Mouse (Mus musculus) ES-E14 (cell line): Measurements from ENCODE around the gene Ufd1. TPM values are rescaled to one million over a fixed set of nuclear protein-coding genes. Genes with fewer than 3 reads are reported as not detected.
"Not testable (repeated sequence)": the region's sequence is repeated elsewhere in the genome, so short reads cannot be mapped to it uniquely, and the experiment has no call there.

Experiments
- DNase-seq: peaks from one replicate; pipeline ENCODE4 v3.0.0-alpha.2; 2013; ENCODE audit warnings: low read depth, low spot score
- H3K27ac ChIP-seq: 2 replicates; pipeline ENCODE4 v1.5.1; 2012; ENCODE audit warnings: low read depth, mild to moderate bottlenecking, low read length, moderate library complexity, mixed read lengths; ENCODE audit not compliant: poor library complexity, insufficient read depth, severe bottlenecking
- H3K36me3 ChIP-seq: 2 replicates; pipeline ENCODE4 v1.6.1; 2012; ENCODE audit warnings: mild to moderate bottlenecking, low read length, moderate library complexity, mixed read lengths; ENCODE audit not compliant: control insufficient read depth, poor library complexity, insufficient read depth, severe bottlenecking
- H3K4me1 ChIP-seq, 2 experiments: fragments of 150-350 bp in 1 of 2; sonication (generic) in 1 of 2; 2 replicates each; pipeline ENCODE4 v1.6.1; 2012; ENCODE audit warnings: low read length in 2 of 2, mild to moderate bottlenecking in 1 of 2, mixed read lengths in 1 of 2; ENCODE audit not compliant: control insufficient read depth in 2 of 2, insufficient read depth in 2 of 2, poor library complexity in 1 of 2
- H3K4me3 ChIP-seq, 2 experiments: fragments of 150-350 bp in 1 of 2; sonication (generic) in 1 of 2; 2 replicates each; pipeline ENCODE4 v1.5.1; 2012; ENCODE audit warnings: low read length in 2 of 2, low read depth in 1 of 2, mild to moderate bottlenecking in 1 of 2, mixed read lengths in 1 of 2; ENCODE audit not compliant: insufficient read depth in 1 of 2, poor library complexity in 1 of 2, severe bottlenecking in 1 of 2
- H3K9ac ChIP-seq: 2 replicates; pipeline ENCODE4 v1.6.1; 2012; ENCODE audit warnings: low read depth, mild to moderate bottlenecking, low read length, mixed read lengths; ENCODE audit not compliant: poor library complexity, insufficient read depth, severe bottlenecking
- H3K9me3 ChIP-seq: fragments of 150-350 bp; sonication (generic); 2 replicates; pipeline ENCODE4 v1.6.1; 2012; ENCODE audit warnings: low read depth, mild to moderate bottlenecking, low read length; ENCODE audit not compliant: control insufficient read depth, insufficient read depth
- CHD2 ChIP-seq: IDR thresholded peaks from 2 replicates; pipeline ENCODE4 v1.6.1; 2014; ENCODE audit warnings: mild to moderate bottlenecking, low read depth, low read length, inconsistent platforms
- HCFC1 ChIP-seq: IDR thresholded peaks from 2 replicates; pipeline ENCODE4 v1.6.1; 2012; ENCODE audit warnings: low read length, inconsistent platforms, borderline replicate concordance; ENCODE audit not compliant: insufficient read depth
- MAFK ChIP-seq: IDR thresholded peaks from 2 replicates; pipeline ENCODE4 v1.6.1; 2014; ENCODE audit warnings: mild to moderate bottlenecking, low read depth, low read length, inconsistent platforms; ENCODE audit not compliant: insufficient read depth
- ZC3H11A ChIP-seq: IDR thresholded peaks from 2 replicates; pipeline ENCODE4 v1.6.1; 2012; ENCODE audit warnings: low read depth, mild to moderate bottlenecking, inconsistent platforms, low read length, borderline replicate concordance
- ZNF384 ChIP-seq: IDR thresholded peaks from 2 replicates; pipeline ENCODE4 v1.6.1; 2012; ENCODE audit warnings: low read depth, low read length, inconsistent platforms
- in situ Hi-C, 2 experiments: fragments of 600-800 bp; cut with MboI; formaldehyde crosslinking; loops; one replicate each; pipeline ENCODE4 v1.15.1; 2025; ENCODE audit warnings: low sequenced_read_pairs in 2 of 2, inconsistent platforms in 1 of 2; ENCODE audit not compliant: unreplicated experiment in 2 of 2
- total RNA-seq: library from RNA; depleted of rRNA; stranded (reverse); fragments of 300-350 nt; gene quantifications from 2 replicates; pipeline ENCODE4 v1.2.3, GENCODE M21; 2012

Ufd1 gene
- total RNA-seq, 1 experiment = 49.0 TPM

GRCm38 (mm10) chr16:18836073-18836467 lies 24.5 kb downstream of the Ufd1 start:
- H3K27ac ChIP-seq = no peak overlapping the region
- TF ChIP-seq HCFC1 (no peak), CHD2 (no peak), ZC3H11A (no peak), MAFK (no peak), ZNF384 (no peak)
- no peak overlapping the region for H3K9ac ChIP-seq
- no peaks in the 10 kb centered on the region for H3K9me3 ChIP-seq
- DNase-seq = no peak
- peaks cover 6% of the 10 kb centered on the region for H3K36me3 ChIP-seq
- no peaks in the 10 kb centered on the region for H3K4me1 ChIP-seq
- peak overlapping the region in 1 of 2 experiments; percentile 99; a peak in 2 of 4 replicates for H3K4me3 ChIP-seq
- in situ Hi-C loops = no loop called here

GRCm38 (mm10) chr16:18836468-18837208 lies 25.1 kb downstream of the Ufd1 start, which contains the start of the genes 2510002D24Rik and Gm28539:
TSS of gene 2510002D24Rik (plus strand) at chr16:18836578.
TSS of gene Gm28539 (plus strand) at chr16:18836584.
- H3K4me3 ChIP-seq = peak within 1 kb of the TSS; percentile 78 to 99
- in situ Hi-C loops = no loop called here
- peak within 1 kb of the TSS; percentile 87 for H3K9ac ChIP-seq
- H3K4me1 ChIP-seq = no peaks in the 10 kb centered on the region
- H3K27ac ChIP-seq = peak within 1 kb of the TSS; percentile 16; the same call in 1 of the 2 replicates
- TF ChIP-seq MAFK (no peak), CHD2 (peak; percentile 73)
- no peaks in the 10 kb centered on the region for H3K9me3 ChIP-seq
- H3K36me3 ChIP-seq = peaks cover 6% of the 10 kb centered on the region; the same call in 1 of the 2 replicates
- peak; percentile 94 for DNase-seq

- Histone ChIP-seq H3K4me3 (no peak overlapping the region), H3K27ac (no peak overlapping the region), H3K4me1 (no peaks in the 10 kb centered on the region), H3K9ac (no peak overlapping the region), H3K9me3 (no peaks in the 10 kb centered on the region), H3K36me3 (peaks cover 6% of the 10 kb centered on the region; the same call in 1 of the 2 replicates)
- in situ Hi-C loops = no loop called here
- TF ChIP-seq ZC3H11A (no peak), MAFK (no peak), CHD2 (no peak), ZNF384 (no peak), HCFC1 (no peak)
- no peak for DNase-seq
These were observed 26.8 kb downstream of the Ufd1 start for GRCm38 (mm10) chr16:18838346-18838745.

- in situ Hi-C loops = no loop called here
These were observed 34.8 kb downstream of the Ufd1 start for GRCm38 (mm10) chr16:18846301-18846820.

GRCm38 (mm10) chr16:18849521-18850190 lies 38.1 kb downstream of the Ufd1 start:
- H3K9ac ChIP-seq, DNase-seq, H3K27ac ChIP-seq, H3K4me1 ChIP-seq, H3K9me3 ChIP-seq, H3K36me3 ChIP-seq, H3K4me3 ChIP-seq, in situ Hi-C loops: not testable (repeated sequence)

More at GRCm38 (mm10) chr16:18846301-18846820, 34.8 kb downstream of the Ufd1 start:
- no peaks in the 10 kb centered on the region for H3K36me3 ChIP-seq
- no peaks in the 10 kb centered on the region for H3K9me3 ChIP-seq
- H3K27ac ChIP-seq = no peak overlapping the region
- TF ChIP-seq HCFC1 (no peak), CHD2 (no peak), ZC3H11A (no peak), ZNF384 (no peak), MAFK (no peak)
- H3K9ac ChIP-seq = no peak overlapping the region
- no peak overlapping the region for H3K4me3 ChIP-seq
- no peaks in the 10 kb centered on the region for H3K4me1 ChIP-seq
- no peak for DNase-seq
